Mouse (Mus musculus) olfactory bulb, adult 2 months (tissue): ENCODE measurements at regions not wholly inside any gene's neighbourhood (a gene's known extent, or its start where the extent isn't known, plus 50 kb on each side); places are given as distances from the start of the nearest gene placed in this dataset.

Source experiments
- H3K27ac ChIP-seq: fragments of 200-500 bp; 2 replicates; pipeline ENCODE4 v1.5.1; 2012; ENCODE audit warnings: low read depth, low read length; ENCODE audit not compliant: insufficient read depth
- H3K4me1 ChIP-seq: fragments of 200-500 bp; 2 replicates; pipeline ENCODE4 v1.6.1; 2012; ENCODE audit warnings: low read length; ENCODE audit not compliant: control insufficient read depth, insufficient read depth
- H3K4me3 ChIP-seq: fragments of 200-500 bp; 2 replicates; pipeline ENCODE4 v1.5.1; 2012; ENCODE audit warnings: mild to moderate bottlenecking, low read depth, low read length, moderate library complexity; ENCODE audit not compliant: insufficient read depth
- CTCF ChIP-seq: fragments of 200-500 bp; IDR thresholded peaks from 2 replicates; pipeline ENCODE4 v1.5.1; 2012; ENCODE audit warnings: low read depth, mild to moderate bottlenecking, low read length, moderate library complexity; ENCODE audit not compliant: insufficient read depth
- POLR2A ChIP-seq: fragments of 200-500 bp; IDR thresholded peaks from 2 replicates; pipeline ENCODE4 v1.6.1; 2012; ENCODE audit warnings: mild to moderate bottlenecking, low read depth, low read length, moderate library complexity; ENCODE audit not compliant: insufficient read depth
- WGBS: fragments of 180-500 bp; shearing (Covaris S2); methylation state at CpG from one replicate; pipeline ENCODE4 v1.1.7; 2018; 5-methylcytosine and 5-hydroxymethylcytosine counted together

- WGBS: 80% methylated on average over 3 of the region's 3 CpGs
- no peak overlapping the region for H3K4me3 ChIP-seq
- no peaks in the 10 kb centered on the region for H3K4me1 ChIP-seq
- no peak for TF ChIP-seq POLR2A
- no peak for TF ChIP-seq CTCF
- no peak overlapping the region for H3K27ac ChIP-seq
Measured at GRCm38 (mm10) chr9:61187713-61188399, 184.3 kb upstream of the Tle3 start.

DNA sequence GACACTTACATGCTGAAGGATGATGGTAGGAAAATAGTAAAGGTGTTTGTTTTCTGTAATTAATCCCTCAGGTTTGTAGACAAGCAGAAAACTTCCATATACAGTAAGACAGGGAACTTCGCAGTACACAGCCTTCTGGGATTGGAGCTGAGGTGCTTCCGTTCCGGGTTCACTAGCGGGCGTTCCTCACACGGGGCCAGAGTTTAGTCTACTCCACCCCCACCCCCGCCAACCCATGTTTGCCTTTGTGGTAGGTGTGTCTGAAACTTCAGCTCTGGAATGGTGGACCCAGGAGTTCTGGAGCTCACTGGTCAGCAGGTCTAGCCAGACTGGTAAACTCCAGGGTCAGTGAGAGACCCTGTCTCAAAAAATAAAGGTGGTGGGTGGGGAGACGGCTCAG is 182.9 kb upstream of the Tle3 start:
- no peak overlapping the region for H3K27ac ChIP-seq
- H3K4me3 ChIP-seq: no peak overlapping the region
- TF ChIP-seq CTCF (no peak), POLR2A (no peak)
- 93% methylated on average over 8 of the region's 8 CpGs for WGBS
- no peaks in the 10 kb centered on the region for H3K4me1 ChIP-seq

DNA sequence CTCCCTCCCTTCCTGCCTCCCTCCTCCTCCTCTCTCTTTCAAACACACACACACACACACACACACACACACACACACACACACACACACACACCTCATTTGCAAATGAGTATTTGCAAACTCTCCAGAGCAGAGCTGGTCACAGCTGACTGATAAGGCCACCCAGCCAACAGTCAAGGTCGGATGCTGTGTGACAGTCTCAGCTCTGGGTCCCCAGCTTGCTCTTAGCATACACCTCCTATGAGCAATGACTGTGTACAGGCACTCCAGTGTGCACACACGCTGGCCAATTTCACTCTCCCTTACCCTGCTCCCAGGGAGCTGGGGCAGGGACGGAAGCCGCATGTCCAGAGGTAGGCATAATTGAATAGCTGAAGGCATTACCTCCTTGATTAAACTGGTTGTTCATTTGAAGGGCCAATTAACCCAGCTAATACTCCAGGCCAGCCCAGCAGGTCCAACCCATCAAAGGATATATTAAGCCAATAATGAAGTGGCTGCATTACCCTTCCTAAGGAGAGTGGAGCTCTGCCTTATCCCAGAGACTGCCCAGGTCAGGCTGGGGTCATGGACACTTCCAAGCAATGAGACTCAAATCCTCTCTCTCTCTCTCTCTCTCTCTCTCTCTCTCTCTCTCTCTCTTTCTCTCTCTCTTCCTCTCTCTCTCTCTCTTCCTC is 173.0 kb upstream of the Tle3 start:
- Histone ChIP-seq H3K27ac (no peak overlapping the region), H3K4me1 (no peaks in the 10 kb centered on the region), H3K4me3 (no peak overlapping the region)
- WGBS: 90% methylated on average over 4 of the region's 4 CpGs
- no peak for TF ChIP-seq POLR2A
- TF ChIP-seq CTCF: no peak

DNA sequence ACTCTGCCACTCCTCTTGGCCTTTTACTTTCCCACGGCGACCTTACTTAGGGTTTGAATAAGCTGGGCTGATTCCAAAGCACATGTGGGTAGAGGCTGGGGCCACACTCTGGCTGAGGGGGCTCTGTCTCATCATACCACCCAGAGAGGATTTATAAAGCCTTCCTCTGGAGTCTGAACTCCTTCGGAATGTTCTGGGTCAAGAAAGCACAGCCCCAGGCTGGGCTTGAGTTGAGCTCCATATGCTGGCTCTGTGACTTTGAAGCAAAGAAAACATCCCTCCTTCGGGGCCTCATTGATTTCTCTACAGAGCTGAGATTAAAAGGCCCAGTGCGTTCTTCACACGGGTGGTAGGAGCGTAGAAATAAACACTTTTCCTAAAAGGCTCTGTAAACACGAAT is 172.3 kb upstream of the Tle3 start:
- 78% methylated on average over 8 of the region's 8 CpGs for WGBS
- Histone ChIP-seq H3K4me1 (no peaks in the 10 kb centered on the region), H3K27ac (no peak overlapping the region), H3K4me3 (no peak overlapping the region)
- TF ChIP-seq CTCF: no peak
- TF ChIP-seq POLR2A: no peak

GRCm38 (mm10) chr9:61200295-61200955 is 171.7 kb upstream of the Tle3 start:
- H3K4me3 ChIP-seq: no peak overlapping the region
- 76% methylated on average over 5 of the region's 5 CpGs for WGBS
- H3K4me1 ChIP-seq: no peaks in the 10 kb centered on the region
- no peak overlapping the region for H3K27ac ChIP-seq
- TF ChIP-seq POLR2A (no peak), CTCF (no peak)

DNA sequence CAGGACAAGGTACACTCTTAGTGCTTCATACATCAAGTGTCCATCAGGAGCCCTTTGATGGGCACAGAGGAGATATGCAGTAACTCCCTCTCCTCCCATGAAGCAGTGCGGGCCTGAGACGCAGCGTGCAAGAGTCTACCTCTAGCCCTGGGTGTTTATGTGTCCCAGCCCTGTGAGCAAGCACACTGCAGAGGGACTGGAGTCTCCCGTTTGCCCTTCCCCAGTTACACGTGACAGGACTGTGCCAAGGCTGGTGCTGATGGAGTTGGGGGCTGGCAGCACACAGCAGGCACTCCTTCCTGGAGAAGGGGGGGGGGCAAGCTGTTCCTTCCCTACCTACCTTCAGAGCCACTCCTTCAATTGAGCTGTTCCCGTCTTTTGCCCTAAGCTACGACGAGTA is 167.1 kb upstream of the Tle3 start:
- no peak for TF ChIP-seq CTCF
- no peak for TF ChIP-seq POLR2A
- WGBS: 89% methylated on average over 8 of the region's 8 CpGs
- Histone ChIP-seq H3K27ac (no peak overlapping the region), H3K4me3 (no peak overlapping the region), H3K4me1 (no peaks in the 10 kb centered on the region)

GRCm38 (mm10) chr9:61206725-61207365 is 165.3 kb upstream of the Tle3 start:
- H3K4me3 ChIP-seq: no peak overlapping the region
- TF ChIP-seq POLR2A (no peak), CTCF (no peak)
- H3K27ac ChIP-seq: no peak overlapping the region
- peaks cover 3% of the 10 kb centered on the region; the same call in 1 of the 2 replicates for H3K4me1 ChIP-seq
- WGBS: 70% methylated on average over 13 of the region's 13 CpGs

DNA sequence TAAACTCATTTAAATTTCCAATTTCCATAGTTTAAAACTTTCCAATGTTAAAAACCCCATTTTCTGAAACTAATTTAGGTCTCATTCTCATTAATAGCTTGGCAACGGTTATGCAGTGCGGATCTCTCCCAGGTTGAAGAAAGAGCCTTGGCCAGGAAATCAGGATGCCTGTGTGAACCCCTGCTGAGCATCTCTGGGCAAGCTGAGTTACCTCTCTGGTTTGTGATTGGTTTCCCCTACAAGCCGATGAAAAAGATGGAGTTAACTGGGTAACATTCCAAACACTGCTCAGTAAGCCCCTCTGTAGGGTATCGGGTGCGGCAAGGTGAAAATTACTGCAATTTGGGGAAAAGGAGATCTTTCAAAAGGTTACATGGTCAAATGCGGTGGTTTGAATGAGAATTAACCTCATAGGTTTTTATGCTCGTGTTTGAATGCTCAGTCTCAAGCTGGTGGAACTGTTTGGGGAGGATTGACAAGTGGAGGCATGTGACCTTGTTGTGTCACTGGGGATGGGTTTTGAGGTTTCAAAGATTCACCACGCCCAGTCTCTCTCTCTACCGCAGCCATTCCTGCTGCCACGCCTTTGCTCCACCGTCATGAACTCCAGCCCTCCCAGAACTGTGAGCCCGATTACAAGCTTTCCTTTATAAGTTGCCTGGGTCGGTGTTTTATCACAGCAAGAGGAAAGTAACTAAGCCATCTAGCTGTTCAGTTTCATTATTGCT is 164.6 kb upstream of the Tle3 start:
- Histone ChIP-seq H3K4me1 (peaks cover 3% of the 10 kb centered on the region; the same call in 1 of the 2 replicates), H3K27ac (no peak overlapping the region), H3K4me3 (no peak overlapping the region)
- 94% methylated on average over 13 of the region's 13 CpGs for WGBS
- TF ChIP-seq CTCF: no peak
- no peak for TF ChIP-seq POLR2A

DNA sequence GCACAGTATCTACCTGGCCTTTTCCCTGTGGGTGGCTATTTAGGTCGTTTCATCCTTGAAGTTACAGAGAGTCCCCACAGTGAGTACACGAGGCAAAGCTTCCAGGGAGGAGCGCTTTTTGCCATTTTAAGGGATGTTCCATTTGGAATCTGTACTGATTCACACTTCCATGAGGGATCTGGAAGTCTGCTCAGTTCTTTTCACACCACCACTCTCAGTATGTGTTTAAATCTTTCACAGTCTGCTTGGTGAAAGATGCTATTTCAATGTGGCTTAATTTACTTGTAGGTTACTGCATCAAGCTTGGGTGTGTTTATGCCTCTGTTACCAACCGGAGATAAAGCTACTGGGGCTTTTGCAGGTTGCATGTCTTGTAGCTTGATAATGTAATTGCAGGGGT is 160.5 kb upstream of the Tle3 start:
- no peak for TF ChIP-seq POLR2A
- no peak for TF ChIP-seq CTCF
- Histone ChIP-seq H3K4me1 (peaks cover 16% of the 10 kb centered on the region), H3K4me3 (no peak overlapping the region), H3K27ac (0 out of 2 replicates have a peak overlapping the region, but pooled peaks have one; percentile 13)
- 43% methylated on average over 4 of the region's 4 CpGs for WGBS
